Mouse (Mus musculus): ENCODE results near the gene Dbi.

- TF ChIP-seq CTCF (IDR thresholded peaks at IDR 0.05; ENCODE audit: borderline replicate concordance, control insufficient read depth, extremely low read depth, insufficient read depth, low read length, poor library complexity) (no peak), POLR2A (IDR thresholded peaks at IDR 0.05; ENCODE audit: control insufficient read depth, extremely low read depth, insufficient read depth, low read length, poor library complexity) (no peak)
These were observed 34.4 kb upstream of the Dbi start for GRCm38 (mm10) chr1:120155325-120155724.

Data from thymus, adult 2 months (tissue).